Comparison of ENCODE assay signal across 8 mouse cellular contexts in genomic region chr13:23622175-23622671, GRCm38 (mm10). TPM values are rescaled to one million over a fixed set of nuclear protein-coding genes. Genes with fewer than 3 reads are reported as not detected.
DNase-seq lines count a peak whose midpoint lies in the region; ATAC-seq and TF ChIP-seq lines count a peak whose summit lies in the region.
"Not testable (repeated sequence)": the region's sequence is repeated elsewhere in the genome, so short reads cannot be mapped to it uniquely, and the experiment has no call there.

TSS of gene Hist1h1e (minus strand) at chr13:23622558.

- peak within 1 kb of the TSS; percentile 90 for H3K27ac ChIP-seq in cerebellum, adult 2 months (ENCODE audit: insufficient read depth, low read length)
- peak within 1 kb of the TSS; percentile 98 for H3K27ac ChIP-seq in lung, embryonic 16.5 days (ENCODE audit: low read length)

- not testable (repeated sequence) for H3K36me3 ChIP-seq in G1E (replicated peaks); lung, embryonic 16.5 days (ENCODE audit: control insufficient read depth, insufficient read depth, low read length)

- TF ChIP-seq POLR2A in cerebellum, adult 2 months (IDR thresholded peaks at IDR 0.05; ENCODE audit: borderline replicate concordance, insufficient read depth, low read length), result peak; percentile 92

- peak; percentile 41 for ATAC-seq in G1E (ENCODE audit: extremely low read depth, insufficient number of reproducible peaks, low FRiP score, poor library complexity, severe bottlenecking)
- ATAC-seq in hematopoietic stem cell, adult 5-6 weeks (replicated peaks in 1 of 2; ENCODE audit: insufficient read depth in 1 of 2, low FRiP score in 2 of 2, low TSS enrichment in 1 of 2, low read depth in 1 of 2, poor library complexity in 2 of 2, severe bottlenecking in 2 of 2), result peak; percentile 61 to 68
- peak; percentile 93 for ATAC-seq in lung, embryonic 16.5 days (ENCODE audit: low read depth)

- under 1% methylated on average over 53 of the region's 53 CpGs for WGBS in cerebellum, adult 2 months
- under 1% methylated on average over 46 of the region's 53 CpGs for WGBS in lung, embryonic 16.5 days

- not testable (repeated sequence) for H3K9me3 ChIP-seq in G1E (replicated peaks); lung, embryonic 16.5 days (ENCODE audit: control insufficient read depth, low read length)

- TF ChIP-seq CTCF in G1E (IDR thresholded peaks at IDR 0.05; ENCODE audit: low read depth, low read length); cerebellum, adult 2 months (IDR thresholded peaks at IDR 0.05; ENCODE audit: borderline replicate concordance, insufficient read depth, low read depth, low read length): not testable (repeated sequence)

- H3K4me3 ChIP-seq in G1E (ENCODE audit: low read depth, low read length), result peak within 1 kb of the TSS; percentile 70
- peak within 1 kb of the TSS; percentile 75 for H3K4me3 ChIP-seq in cerebellum, adult 2 months (replicated peaks; ENCODE audit: insufficient read depth, low read depth, low read length)
- peak within 1 kb of the TSS; percentile 65 for H3K4me3 ChIP-seq in lung, embryonic 16.5 days (ENCODE audit: low read length)

- H3K4me1 ChIP-seq in G1E (ENCODE audit: insufficient read depth, low read depth, low read length), result peaks cover 23% of the 10 kb centered on the region
- not testable (repeated sequence) for H3K4me1 ChIP-seq in cerebellum, adult 2 months (ENCODE audit: control insufficient read depth, insufficient read depth, low read length); lung, embryonic 16.5 days (replicated peaks; ENCODE audit: control insufficient read depth, insufficient read depth, low read length)

- H3K9ac ChIP-seq in lung, embryonic 16.5 days (ENCODE audit: low read length), result peak within 1 kb of the TSS; percentile 89

- peak within 1 kb of the TSS; percentile 82 for H3K4me2 ChIP-seq in lung, embryonic 16.5 days (ENCODE audit: low read depth, low read length)

- H3K27me3 ChIP-seq in G1E (ENCODE audit: insufficient read depth, low read length); cerebellum, adult 2 months (ENCODE audit: control insufficient read depth, insufficient read depth, low read length); lung, embryonic 16.5 days (ENCODE audit: control insufficient read depth, insufficient read depth, low read depth, low read length): not testable (repeated sequence)

- DNase-seq in G1E (ENCODE audit: low spot score), result peak; percentile 75
- peak; percentile 90 to 91 for DNase-seq in cerebellum, adult 2 months
- peak; percentile 92 for DNase-seq in forelimb bud, embryonic 11.5 days (ENCODE audit: low read depth, low spot score)
- DNase-seq in layer of hippocampus, adult 9-10 months (ENCODE audit: low spot score), result peak; percentile 55
- DNase-seq in ovary, postnatal 10 days (ENCODE audit: low spot score), result peak; percentile 92
- peak; percentile 87 for DNase-seq in thymus, postnatal 10 days (ENCODE audit: low spot score in 2 of 2)

RNA-seq across cellular contexts. Expression of gene Hist1h1e, which starts in this region (rescaled TPM):
- 1,109 and 1,273 TPM in 2 replicates for total RNA-seq in G1E (2014; fragmentation: Nextera tagmentation)
- 215 and 254 TPM in 2 replicates for total RNA-seq in G1E (2017)
- 4.0 and 18.2 TPM in 2 replicates for polyA plus RNA-seq in G1E (2012)
- 4.1 and 6.1 TPM in 2 replicates for polyA plus RNA-seq in cerebellum, adult 2 months (2012; rRNA removed)
- 102 and 170 TPM in 2 replicates for total RNA-seq in hematopoietic stem cell, adult 5-6 weeks (2017)
- polyA plus RNA-seq in lung, embryonic 16.5 days (2015; fragmentation: Nextera tagmentation; extraction: Ambion mirVana), result 20.3 and 21.3 TPM in 2 replicates

Comparison
In these comparisons a context has a peak if more than half of its experiments do, and no peak if none do; other contexts are left out.
1. Peak in every context shown above with its lines: DNase-seq, ATAC-seq, H3K4me3 ChIP-seq and H3K27ac ChIP-seq.
2. ATAC-seq: peak in every context shown above with its lines; median percentile 93 in lung, embryonic 16.5 days; 64 in hematopoietic stem cell, adult 5-6 weeks; 41 in G1E.